Mouse (Mus musculus) forebrain, embryonic 16.5 days (tissue): ENCODE measurements around the gene Kcnd1. TPM values are rescaled to one million over a fixed set of nuclear protein-coding genes. Genes with fewer than 3 reads are reported as not detected.

Source experiments
- ATAC-seq: fragments of 200-750 bp; cut with Nextera tagmentation; 2 replicates; pipeline ENCODE4 v1.8.0; 2017; ENCODE audit warnings: mild to moderate bottlenecking, moderate library complexity
- H3K27ac ChIP-seq: fragments of 300-500 bp; sonication (generic); 2 replicates; pipeline ENCODE4 v1.5.1; 2014; ENCODE audit warnings: low read length, control low read depth
- H3K27me3 ChIP-seq: fragments of 300-500 bp; sonication (generic); replicated peaks from 2 replicates; pipeline ENCODE4 v1.6.1; 2014; ENCODE audit warnings: low read length; ENCODE audit not compliant: control insufficient read depth, insufficient read depth
- H3K36me3 ChIP-seq: fragments of 300-500 bp; sonication (generic); 2 replicates; pipeline ENCODE4 v1.6.1; 2014; ENCODE audit not compliant: control insufficient read depth, insufficient read depth
- H3K4me1 ChIP-seq: fragments of 300-500 bp; sonication (generic); replicated peaks from 2 replicates; pipeline ENCODE4 v1.6.1; 2014; ENCODE audit warnings: low read length; ENCODE audit not compliant: control insufficient read depth, insufficient read depth
- H3K4me2 ChIP-seq: fragments of 300-500 bp; sonication (generic); 2 replicates; pipeline ENCODE4 v1.6.1; 2014; ENCODE audit warnings: mild to moderate bottlenecking, low read length, control low read depth
- H3K4me3 ChIP-seq: fragments of 300-500 bp; sonication (generic); replicated peaks from 2 replicates; pipeline ENCODE4 v1.5.1; 2014; ENCODE audit warnings: mild to moderate bottlenecking, low read length, control low read depth
- H3K9ac ChIP-seq: fragments of 300-500 bp; sonication (generic); replicated peaks from 2 replicates; pipeline ENCODE4 v1.6.1; 2014; ENCODE audit warnings: low read depth, low read length, control low read depth
- H3K9me3 ChIP-seq: fragments of 300-500 bp; sonication (generic); 2 replicates; pipeline ENCODE4 v1.6.1; 2016; ENCODE audit warnings: low read length; ENCODE audit not compliant: control insufficient read depth
- WGBS: fragments of 180-500 bp; shearing (Covaris S2); extraction: QIAGEN DNeasy Blood & Tissue Kit; methylation state at CpG from one replicate; pipeline ENCODE4 v1.1.7; 2014; 5-methylcytosine and 5-hydroxymethylcytosine counted together
- polyA plus RNA-seq: library from polyadenylated mRNA; unstranded; fragments of >200 nt; fragmentation: Nextera tagmentation; extraction: Ambion mirVana; gene quantifications from 2 replicates; pipeline ENCODE4 v1.2.1, GENCODE M21; 2015

Kcnd1 gene
- polyA plus RNA-seq: 2.8 and 4.0 TPM in 2 replicates

DNA sequence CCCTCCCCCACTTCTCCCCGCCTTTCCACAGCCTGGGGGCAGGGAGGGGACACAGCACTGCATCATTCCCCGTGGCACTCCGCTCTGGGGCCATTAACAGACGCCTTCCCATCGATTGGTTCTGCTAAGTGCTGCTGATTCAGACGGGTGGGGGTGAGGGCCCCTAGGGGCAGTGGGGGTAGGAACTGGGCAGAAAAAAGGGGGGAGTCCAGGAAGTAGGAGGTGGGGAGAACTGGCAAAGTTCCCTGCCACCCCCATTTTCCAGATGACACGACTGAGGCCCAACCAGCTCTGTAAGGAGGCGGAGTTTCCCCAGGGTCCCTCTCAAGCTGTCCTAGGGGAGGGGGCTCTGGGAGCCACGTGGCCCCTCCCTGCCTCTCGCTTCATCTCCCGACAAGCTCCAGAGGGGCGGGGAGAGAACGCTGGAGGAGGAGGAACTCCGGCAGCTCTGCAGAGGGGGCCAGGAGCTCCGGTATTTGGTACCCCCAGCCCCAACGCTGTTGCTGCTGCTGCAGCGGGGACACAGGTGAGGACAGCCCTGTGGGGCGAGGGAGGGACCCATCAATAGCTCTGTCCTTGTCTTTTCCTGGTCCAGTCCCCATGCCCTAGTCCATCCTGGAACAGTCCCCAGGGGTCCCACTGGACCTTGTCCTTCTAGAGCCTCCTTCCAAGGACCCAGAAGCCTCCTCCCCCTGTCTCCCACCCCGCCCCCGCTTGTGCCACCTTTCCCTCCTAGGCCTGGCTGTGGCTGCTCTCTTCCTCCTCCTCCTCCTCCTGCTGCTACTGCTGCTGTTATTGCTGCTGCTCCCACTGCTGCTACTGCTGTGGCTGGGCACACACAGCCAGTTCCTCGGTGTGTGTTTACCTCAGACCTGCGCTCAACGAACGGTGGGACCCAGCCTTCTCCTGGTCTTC is at the start of gene Kcnd1:
Kcnd1 (plus strand) TSS at position 425 of the 915 bp plus-strand sequence.
- Histone ChIP-seq H3K27ac (no peak within 1 kb of the TSS), H3K4me3 (peak within 1 kb of the TSS; percentile 45), H3K4me1 (0 out of 2 replicates have a peak, but pooled peaks cover 3% of the 10 kb centered on the region), H3K9ac (peak within 1 kb of the TSS; percentile 61), H3K4me2 (peak within 1 kb of the TSS; percentile 49), H3K9me3 (no peaks in the 10 kb centered on the region), H3K27me3 (no peaks in the 10 kb centered on the region), H3K36me3 (peaks cover 2% of the 10 kb centered on the region; the same call in 1 of the 2 replicates)
- peak; percentile 79 for ATAC-seq
- 27% methylated on average over 19 of the region's 24 CpGs for WGBS

DNA sequence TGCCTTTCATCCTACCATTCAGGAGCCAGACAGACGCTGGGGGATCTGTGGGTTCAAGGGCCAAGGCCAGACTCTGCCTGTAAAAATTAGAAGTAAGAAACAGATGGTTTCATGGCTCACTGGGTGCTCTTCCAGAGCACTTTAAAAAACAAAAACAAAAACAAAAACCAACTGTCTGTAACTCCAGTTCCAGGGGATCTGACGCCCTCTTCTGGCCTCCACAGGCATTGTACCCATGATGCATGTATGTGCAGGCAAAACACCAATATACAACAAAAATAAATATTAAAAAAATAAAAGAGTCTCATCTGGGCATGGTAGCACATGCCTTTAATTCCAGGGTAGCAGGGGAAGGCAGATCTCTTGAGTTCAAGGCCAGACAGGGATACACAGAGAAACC is 49.3 kb upstream of the Kcnd1 start:
- ATAC-seq: no peak
- H3K27ac ChIP-seq: no peak overlapping the region
- H3K9me3 ChIP-seq: no peaks in the 10 kb centered on the region; the same call in 1 of the 2 replicates
- no peak overlapping the region for H3K4me2 ChIP-seq
- no peak overlapping the region for H3K9ac ChIP-seq
- H3K36me3 ChIP-seq: peaks cover 5% of the 10 kb centered on the region; the same call in 1 of the 2 replicates
- H3K4me3 ChIP-seq: no peak overlapping the region
- H3K4me1 ChIP-seq: no peaks in the 10 kb centered on the region
- no peaks in the 10 kb centered on the region for H3K27me3 ChIP-seq
- WGBS: 53% methylated on average over 2 of the region's 2 CpGs

GRCm38 (mm10) chrX:7775501-7776205 is 46.4 kb upstream of the Kcnd1 start:
- Histone ChIP-seq H3K4me3 (no peak overlapping the region), H3K27me3 (no peaks in the 10 kb centered on the region), H3K4me2 (no peak overlapping the region), H3K9me3 (no peaks in the 10 kb centered on the region; the same call in 1 of the 2 replicates), H3K4me1 (no peaks in the 10 kb centered on the region), H3K9ac (no peak overlapping the region), H3K36me3 (peaks cover 5% of the 10 kb centered on the region; the same call in 1 of the 2 replicates), H3K27ac (no peak overlapping the region)
- WGBS: 74% methylated on average over 9 of the region's 9 CpGs
- no peak for ATAC-seq

GRCm38 (mm10) chrX:7776329-7777082 is 45.6 kb upstream of the Kcnd1 start:
- Histone ChIP-seq H3K9me3 (no peaks in the 10 kb centered on the region), H3K27ac (no peak overlapping the region), H3K36me3 (peaks cover 5% of the 10 kb centered on the region; the same call in 1 of the 2 replicates), H3K27me3 (no peaks in the 10 kb centered on the region), H3K4me1 (no peaks in the 10 kb centered on the region), H3K4me2 (no peak overlapping the region), H3K9ac (no peak overlapping the region), H3K4me3 (no peak overlapping the region)
- 49% methylated on average over 8 of the region's 8 CpGs for WGBS
- peak; percentile 63 for ATAC-seq

GRCm38 (mm10) chrX:7778450-7779244 is 43.4 kb upstream of the Kcnd1 start:
- no peak for ATAC-seq
- Histone ChIP-seq H3K9me3 (no peaks in the 10 kb centered on the region), H3K4me2 (no peak overlapping the region), H3K4me3 (no peak overlapping the region), H3K9ac (no peak overlapping the region), H3K4me1 (no peaks in the 10 kb centered on the region), H3K27ac (no peak overlapping the region), H3K36me3 (peaks cover 2% of the 10 kb centered on the region; the same call in 1 of the 2 replicates), H3K27me3 (no peaks in the 10 kb centered on the region)
- WGBS: 69% methylated on average over 7 of the region's 7 CpGs

DNA sequence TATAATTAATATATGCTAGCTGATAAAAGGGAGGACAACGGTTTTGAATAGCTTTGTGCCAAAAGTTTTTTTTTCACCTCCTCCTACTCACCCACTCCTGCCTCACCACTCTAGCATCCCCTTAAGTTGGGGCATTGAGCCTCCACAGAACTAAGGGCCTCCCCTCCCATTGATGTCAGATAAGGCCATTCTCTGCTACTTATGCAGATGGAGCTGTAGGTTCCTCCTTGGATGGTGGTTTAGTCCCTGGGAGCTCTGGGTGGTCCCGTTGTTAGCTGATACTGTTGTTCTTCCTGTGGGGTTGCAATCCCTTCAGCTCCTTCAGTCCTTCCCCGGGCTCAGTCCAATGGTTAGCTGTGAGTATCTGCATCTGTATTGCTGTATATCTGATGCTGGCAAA is 42.8 kb upstream of the Kcnd1 start:
- ATAC-seq: no peak
- H3K4me1 ChIP-seq: no peaks in the 10 kb centered on the region

DNA sequence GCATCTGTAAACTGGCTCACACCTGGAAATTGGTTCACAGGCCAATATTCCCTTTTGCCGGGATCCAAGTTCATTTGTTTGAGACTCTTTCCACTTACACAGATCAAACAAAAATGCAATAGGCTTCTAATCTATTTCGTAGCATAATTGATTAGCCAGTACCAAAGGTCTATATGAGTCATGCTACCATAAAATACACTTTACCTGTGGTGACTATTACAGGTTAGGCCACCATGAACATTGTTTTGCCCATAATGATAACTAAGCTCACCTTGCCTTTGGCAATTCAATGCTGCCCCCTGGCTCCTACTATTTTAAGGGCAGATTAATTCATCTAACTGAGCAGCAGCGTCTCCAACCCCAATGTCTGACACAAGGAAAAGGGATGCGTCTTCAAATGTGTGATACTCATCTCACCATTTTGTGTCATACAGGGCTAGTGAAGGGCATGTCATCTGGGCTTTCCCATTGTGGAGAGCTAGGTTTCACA is 39.4 kb upstream of the Kcnd1 start:
- WGBS: 82% methylated on average over 4 of the region's 4 CpGs
- Histone ChIP-seq H3K9ac (no peak overlapping the region), H3K27me3 (no peaks in the 10 kb centered on the region), H3K9me3 (no peaks in the 10 kb centered on the region), H3K27ac (no peak overlapping the region), H3K4me1 (no peaks in the 10 kb centered on the region), H3K4me2 (no peak overlapping the region), H3K36me3 (no peaks in the 10 kb centered on the region), H3K4me3 (no peak overlapping the region)
- ATAC-seq: no peak

More for the DNA sequence above, 42.8 kb upstream of the Kcnd1 start:
- H3K9ac ChIP-seq: no peak overlapping the region
- no peak overlapping the region for H3K27ac ChIP-seq
- no peak overlapping the region for H3K4me3 ChIP-seq
- no peak overlapping the region for H3K4me2 ChIP-seq
- no peaks in the 10 kb centered on the region for H3K27me3 ChIP-seq
- H3K36me3 ChIP-seq: peaks cover 2% of the 10 kb centered on the region; the same call in 1 of the 2 replicates
- 23% methylated on average over 3 of the region's 3 CpGs for WGBS
- H3K9me3 ChIP-seq: no peaks in the 10 kb centered on the region

- H3K4me1 ChIP-seq: peaks cover 6% of the 10 kb centered on the region
- H3K4me3 ChIP-seq: peak within 1 kb of the TSS; percentile 62
- peak within 1 kb of the TSS; percentile 63 for H3K9ac ChIP-seq
- H3K27me3 ChIP-seq: no peaks in the 10 kb centered on the region
- H3K9me3 ChIP-seq: no peaks in the 10 kb centered on the region
- peak within 1 kb of the TSS; percentile 72 for H3K4me2 ChIP-seq
- 13% methylated on average over 24 of the region's 24 CpGs for WGBS
- H3K27ac ChIP-seq: 0 out of 2 replicates have a peak within 1 kb of the TSS, but pooled peaks have one; percentile 28
- ATAC-seq: peak; percentile 93
- no peaks in the 10 kb centered on the region for H3K36me3 ChIP-seq
Observed at GRCm38 (mm10) chrX:7789542-7790136, 32.5 kb upstream of the Kcnd1 start, which contains the start of gene Gripap1. Gene Gripap1, plus strand, starts transcription at chrX:7789765.
